Mouse (Mus musculus) intestine, embryonic 15.5 days (tissue): Measurements from ENCODE around the gene Ovch2. TPM values are rescaled to one million over a fixed set of nuclear protein-coding genes. Genes with fewer than 3 reads are reported as not detected.
"Not testable (repeated sequence)": the region's sequence is repeated elsewhere in the genome, so short reads cannot be mapped to it uniquely, and the experiment has no call there.

ENCODE experiments used
- ATAC-seq: fragments of 200-750 bp; cut with Nextera tagmentation; 2 replicates; pipeline ENCODE4 v1.8.0; 2017; ENCODE audit warnings: moderate TSS enrichment, moderate library complexity
- H3K27ac ChIP-seq: fragments of 300-500 bp; sonication (generic); 2 replicates; pipeline ENCODE4 v1.5.1; 2015; ENCODE audit warnings: mild to moderate bottlenecking, inconsistent platforms
- H3K27me3 ChIP-seq: fragments of 300-500 bp; sonication (generic); replicated peaks from 2 replicates; pipeline ENCODE4 v1.6.1; 2015; ENCODE audit warnings: inconsistent platforms
- H3K36me3 ChIP-seq: fragments of 300-500 bp; sonication (generic); 2 replicates; pipeline ENCODE4 v1.6.1; 2015; ENCODE audit warnings: inconsistent platforms
- H3K4me1 ChIP-seq: fragments of 300-500 bp; sonication (generic); replicated peaks from 2 replicates; pipeline ENCODE4 v1.6.1; 2015; ENCODE audit warnings: inconsistent platforms
- H3K4me2 ChIP-seq: fragments of 300-500 bp; sonication (generic); replicated peaks from 2 replicates; pipeline ENCODE4 v1.6.1; 2015; ENCODE audit warnings: mild to moderate bottlenecking, inconsistent platforms
- H3K4me3 ChIP-seq: fragments of 300-500 bp; sonication (generic); replicated peaks from 2 replicates; pipeline ENCODE4 v1.5.1; 2015; ENCODE audit warnings: inconsistent platforms
- H3K9ac ChIP-seq: fragments of 300-500 bp; sonication (generic); 2 replicates; pipeline ENCODE4 v1.6.1; 2015; ENCODE audit warnings: inconsistent platforms
- H3K9me3 ChIP-seq: fragments of 300-500 bp; sonication (generic); 2 replicates; pipeline ENCODE4 v1.6.1; 2016; ENCODE audit warnings: inconsistent platforms
- WGBS: fragments of 180-500 bp; shearing (Covaris S2); methylation state at CpG from one replicate; pipeline ENCODE4 v1.1.7; 2015; 5-methylcytosine and 5-hydroxymethylcytosine counted together
- polyA plus RNA-seq: library from polyadenylated mRNA; unstranded; fragments of >200 nt; fragmentation: Nextera tagmentation; extraction: Ambion mirVana; gene quantifications from 2 replicates; pipeline ENCODE4 v1.2.1, GENCODE M21; 2015

Ovch2 gene
- not detected in 2 replicates for polyA plus RNA-seq

DNA sequence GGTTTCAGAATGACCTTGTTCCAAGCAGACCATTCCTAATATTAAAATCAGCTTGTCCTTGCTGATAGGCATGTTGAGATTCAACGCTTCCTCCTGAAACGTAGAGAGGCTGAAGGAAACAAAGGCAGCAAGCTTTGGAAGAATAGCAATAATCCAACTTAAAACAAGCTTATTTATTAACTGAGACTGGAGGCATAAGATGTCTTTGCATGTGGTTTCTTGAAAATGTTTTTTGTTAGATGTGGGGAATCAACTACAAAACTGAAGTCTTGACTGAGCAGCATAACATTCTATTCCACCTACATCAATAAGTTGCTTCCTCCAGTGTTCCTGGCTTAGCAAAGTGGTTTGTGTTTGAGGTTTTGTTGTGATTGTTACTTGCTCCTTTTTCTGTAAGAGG lies at the start of gene Ovch2:
TSS of gene Ovch2 (minus strand) at position 101 of the 400 bp plus-strand sequence.
- Histone ChIP-seq H3K4me2 (no peak within 1 kb of the TSS), H3K36me3 (no peaks in the 10 kb centered on the region), H3K4me1 (no peaks in the 10 kb centered on the region), H3K27ac (no peak within 1 kb of the TSS), H3K9me3 (no peaks in the 10 kb centered on the region), H3K4me3 (no peak within 1 kb of the TSS), H3K9ac (no peak within 1 kb of the TSS), H3K27me3 (no peaks in the 10 kb centered on the region)
- ATAC-seq, result no peak
- WGBS, result 80% methylated on average over 2 of the region's 2 CpGs

DNA sequence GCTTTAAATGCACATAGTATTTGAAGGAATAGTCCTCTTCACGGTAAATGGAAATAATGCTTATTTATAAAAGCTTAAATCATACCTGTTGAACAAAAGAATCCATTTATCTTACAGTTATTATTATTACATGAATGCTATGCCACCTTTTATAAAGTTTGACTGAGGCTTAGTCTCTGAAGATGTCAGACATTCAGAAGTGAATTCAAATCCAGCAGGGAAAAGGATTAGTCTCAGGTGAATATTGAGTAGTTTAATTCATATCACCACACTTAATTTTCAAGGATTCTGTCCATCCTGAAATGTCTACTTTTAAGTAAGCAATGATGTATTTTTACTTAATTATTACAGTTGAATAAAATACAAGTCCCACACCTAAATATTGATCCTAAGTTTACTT lies 46.4 kb upstream of the Ovch2 start, which contains the start of gene Olfr470:
TSS of gene Olfr470 (minus strand) at position 101 of the 400 bp plus-strand sequence.
- not testable (repeated sequence) for H3K9me3 ChIP-seq, H3K36me3 ChIP-seq, H3K27me3 ChIP-seq, ATAC-seq, H3K4me3 ChIP-seq, H3K4me1 ChIP-seq, H3K4me2 ChIP-seq, H3K9ac ChIP-seq, H3K27ac ChIP-seq
- WGBS, result 63% methylated on average over 1 of the region's 1 CpGs

DNA sequence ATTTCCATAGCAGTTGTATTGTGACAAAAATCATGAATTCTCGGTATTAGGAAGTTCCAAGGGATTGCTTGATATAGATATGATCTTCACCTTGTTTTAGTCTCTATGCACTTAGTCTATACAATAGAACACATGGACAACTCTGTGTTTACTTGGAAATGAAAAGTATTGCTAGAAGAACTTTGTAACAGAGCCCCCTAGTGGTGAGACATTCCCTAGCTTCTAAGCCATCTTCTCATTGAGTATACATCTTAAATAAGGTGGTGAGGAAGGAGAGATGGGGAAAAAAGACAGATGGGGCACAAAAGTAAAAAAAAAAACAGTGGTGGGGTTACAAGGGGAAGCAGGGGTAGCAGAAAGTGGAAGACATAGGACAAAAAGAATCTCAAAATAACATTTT lies 40.7 kb upstream of the Ovch2 start:
- Histone ChIP-seq H3K4me1 (no peaks in the 10 kb centered on the region), H3K27ac (no peak overlapping the region), H3K9ac (no peak overlapping the region), H3K27me3 (no peaks in the 10 kb centered on the region), H3K36me3 (no peaks in the 10 kb centered on the region), H3K9me3 (no peaks in the 10 kb centered on the region), H3K4me2 (no peak overlapping the region), H3K4me3 (no peak overlapping the region)
- WGBS, result 76% methylated on average over 1 of the region's 1 CpGs
- ATAC-seq, result no peak

DNA sequence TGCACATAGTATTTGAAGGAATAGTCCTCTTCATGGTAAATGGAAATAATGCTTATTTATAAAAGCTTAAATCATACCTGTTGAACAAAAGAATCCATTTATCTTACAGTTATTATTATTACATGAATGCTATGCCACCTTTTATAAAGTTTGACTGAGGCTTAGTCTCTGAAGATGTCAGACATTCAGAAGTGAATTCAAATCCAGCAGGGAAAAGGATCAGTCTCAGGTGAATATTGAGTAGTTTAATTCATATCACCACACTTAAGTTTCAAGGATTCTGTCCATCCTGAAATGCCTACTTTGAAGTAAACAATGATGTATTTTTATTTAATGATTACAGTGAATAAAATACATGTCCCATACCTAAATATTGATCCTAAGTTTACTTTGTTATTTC lies 24.4 kb upstream of the Ovch2 start, which contains the start of gene Olfr469:
TSS of gene Olfr469 (minus strand) at position 101 of the 400 bp plus-strand sequence.
- H3K4me3 ChIP-seq, H3K27ac ChIP-seq, H3K27me3 ChIP-seq, H3K9me3 ChIP-seq, ATAC-seq, H3K4me2 ChIP-seq, H3K9ac ChIP-seq, H3K36me3 ChIP-seq, H3K4me1 ChIP-seq: not testable (repeated sequence)

DNA sequence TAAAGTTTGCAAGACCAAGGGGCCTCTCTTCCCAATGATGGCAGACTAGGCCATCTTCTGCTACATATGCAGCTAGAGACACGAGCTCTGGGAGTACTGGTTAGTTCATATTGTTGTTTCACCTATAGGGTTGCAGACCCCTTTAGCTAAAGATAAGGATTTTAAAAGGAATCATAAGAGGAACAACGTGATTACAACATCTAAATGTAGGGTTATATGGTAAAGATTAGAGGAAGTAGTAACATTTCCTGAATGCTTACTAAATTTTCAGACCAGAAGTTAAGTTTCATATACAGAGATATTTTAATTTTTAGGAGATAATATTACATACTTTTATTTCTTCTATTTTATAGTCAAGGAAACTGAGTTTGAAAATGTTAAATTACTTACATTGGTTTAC lies 22.9 kb upstream of the Ovch2 start:
- not testable (repeated sequence) for H3K4me3 ChIP-seq, H3K27me3 ChIP-seq, H3K9ac ChIP-seq, H3K36me3 ChIP-seq, H3K4me1 ChIP-seq, H3K27ac ChIP-seq, ATAC-seq, H3K4me2 ChIP-seq, H3K9me3 ChIP-seq
- WGBS, result 67% methylated on average over 2 of the region's 2 CpGs

DNA sequence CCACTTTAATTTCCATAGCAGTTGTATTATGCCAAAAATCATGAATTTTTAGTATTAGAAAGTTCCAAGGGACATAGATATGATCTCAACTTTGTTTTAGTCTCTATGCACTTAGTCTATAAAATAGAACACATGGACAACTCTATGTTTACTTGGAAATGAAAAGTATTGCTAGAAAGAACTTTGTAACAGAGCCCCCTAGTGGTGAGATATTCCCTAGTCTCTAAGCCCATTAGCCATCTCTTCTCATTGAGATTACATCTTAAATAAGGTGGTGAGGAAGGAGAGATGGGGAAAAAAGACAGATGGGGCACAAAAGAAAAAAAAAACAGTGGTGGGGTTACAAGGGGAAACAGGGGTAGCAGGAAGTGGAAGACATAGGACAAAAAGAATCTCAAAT lies 18.4 kb upstream of the Ovch2 start:
- no peak overlapping the region for H3K4me2 ChIP-seq
- H3K27ac ChIP-seq, result no peak overlapping the region
- no peak overlapping the region for H3K9ac ChIP-seq
- no peaks in the 10 kb centered on the region for H3K27me3 ChIP-seq
- no peaks in the 10 kb centered on the region for H3K9me3 ChIP-seq
- no peak overlapping the region for H3K4me3 ChIP-seq
- ATAC-seq, result no peak
- no peaks in the 10 kb centered on the region for H3K36me3 ChIP-seq
- H3K4me1 ChIP-seq, result no peaks in the 10 kb centered on the region

DNA sequence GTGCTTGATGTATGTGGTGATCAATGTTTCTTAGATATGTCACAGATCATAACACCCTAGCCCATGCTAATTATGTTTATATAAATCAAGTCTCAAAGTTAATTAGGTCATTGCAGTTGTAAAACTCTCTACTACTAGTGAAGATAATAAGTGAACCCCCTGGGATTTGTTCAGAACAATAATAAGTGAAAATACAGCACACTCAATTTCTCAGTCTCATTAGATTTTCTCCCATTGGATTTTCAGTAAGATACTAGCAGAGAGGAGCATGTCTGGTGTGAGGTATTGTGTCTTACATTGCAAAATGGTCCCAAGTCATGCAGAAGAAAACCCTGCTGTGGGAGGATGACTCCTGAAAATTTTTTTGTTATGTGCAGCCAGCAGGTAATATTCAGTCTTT lies 11.0 kb upstream of the Ovch2 start, which contains the start of gene Olfr467:
TSS of gene Olfr467 (plus strand) at position 301 of the 400 bp plus-strand sequence.
- no peak within 1 kb of the TSS for H3K27ac ChIP-seq
- H3K4me2 ChIP-seq, result no peak within 1 kb of the TSS
- H3K36me3 ChIP-seq, result no peaks in the 10 kb centered on the region
- no peak within 1 kb of the TSS for H3K4me3 ChIP-seq
- no peaks in the 10 kb centered on the region for H3K27me3 ChIP-seq
- no peak within 1 kb of the TSS for H3K9ac ChIP-seq
- H3K9me3 ChIP-seq, result no peaks in the 10 kb centered on the region
- ATAC-seq, result no peak
- H3K4me1 ChIP-seq, result no peaks in the 10 kb centered on the region

DNA sequence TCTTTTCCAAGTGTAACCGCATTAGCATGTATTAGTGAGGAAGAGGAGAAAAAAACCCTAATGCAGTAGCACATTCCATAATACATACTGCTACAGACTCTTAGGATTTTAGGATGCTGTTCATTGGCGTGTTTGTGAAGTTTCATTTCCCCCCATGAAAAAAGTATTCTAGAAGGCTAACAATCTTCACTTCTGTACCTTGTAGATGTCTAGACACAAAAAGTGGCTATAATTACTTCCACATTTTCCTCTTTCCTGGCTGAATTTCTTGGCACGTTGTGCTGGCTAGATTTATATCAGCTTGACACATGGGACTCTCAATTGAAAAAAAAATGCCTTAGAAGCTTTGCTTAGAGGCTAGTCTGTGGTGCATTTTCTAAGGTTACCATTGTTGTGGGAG lies 1.1 kb upstream of the Ovch2 start:
- Histone ChIP-seq H3K27ac (no peak overlapping the region), H3K9me3 (no peaks in the 10 kb centered on the region)

DNA sequence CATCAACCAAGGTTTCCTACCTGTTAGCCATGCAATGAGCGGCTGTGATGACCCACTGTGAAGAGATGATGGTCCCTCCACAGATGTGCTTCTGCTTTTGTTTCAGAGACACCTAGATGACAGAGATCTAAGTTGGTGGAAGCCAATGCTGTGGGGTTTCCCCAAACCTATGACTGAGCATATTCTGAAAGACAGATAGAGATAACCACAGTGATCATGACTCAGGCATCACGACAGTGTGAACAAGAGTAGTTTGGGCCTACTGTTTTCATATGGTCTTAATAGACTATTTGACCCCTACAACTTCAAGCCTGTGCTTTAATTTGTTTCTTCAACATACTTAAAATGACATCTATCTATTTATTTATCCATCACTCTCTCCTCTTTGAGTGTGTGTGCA lies 4.5 kb downstream of the Ovch2 start:
- Histone ChIP-seq H3K9ac (no peak overlapping the region), H3K4me3 (no peak overlapping the region), H3K4me2 (no peak overlapping the region), H3K27ac (no peak overlapping the region), H3K27me3 (no peaks in the 10 kb centered on the region), H3K4me1 (no peaks in the 10 kb centered on the region), H3K36me3 (no peaks in the 10 kb centered on the region), H3K9me3 (no peaks in the 10 kb centered on the region)
- 85% methylated on average over 2 of the region's 2 CpGs for WGBS
- ATAC-seq, result no peak

More for the DNA sequence above, 1.1 kb upstream of the Ovch2 start:
- H3K27me3 ChIP-seq, result no peaks in the 10 kb centered on the region
- H3K4me3 ChIP-seq, result no peak overlapping the region
- H3K9ac ChIP-seq, result no peak overlapping the region
- H3K36me3 ChIP-seq, result no peaks in the 10 kb centered on the region
- WGBS, result 68% methylated on average over 3 of the region's 3 CpGs
- no peak for ATAC-seq
- H3K4me1 ChIP-seq, result no peaks in the 10 kb centered on the region
- no peak overlapping the region for H3K4me2 ChIP-seq

DNA sequence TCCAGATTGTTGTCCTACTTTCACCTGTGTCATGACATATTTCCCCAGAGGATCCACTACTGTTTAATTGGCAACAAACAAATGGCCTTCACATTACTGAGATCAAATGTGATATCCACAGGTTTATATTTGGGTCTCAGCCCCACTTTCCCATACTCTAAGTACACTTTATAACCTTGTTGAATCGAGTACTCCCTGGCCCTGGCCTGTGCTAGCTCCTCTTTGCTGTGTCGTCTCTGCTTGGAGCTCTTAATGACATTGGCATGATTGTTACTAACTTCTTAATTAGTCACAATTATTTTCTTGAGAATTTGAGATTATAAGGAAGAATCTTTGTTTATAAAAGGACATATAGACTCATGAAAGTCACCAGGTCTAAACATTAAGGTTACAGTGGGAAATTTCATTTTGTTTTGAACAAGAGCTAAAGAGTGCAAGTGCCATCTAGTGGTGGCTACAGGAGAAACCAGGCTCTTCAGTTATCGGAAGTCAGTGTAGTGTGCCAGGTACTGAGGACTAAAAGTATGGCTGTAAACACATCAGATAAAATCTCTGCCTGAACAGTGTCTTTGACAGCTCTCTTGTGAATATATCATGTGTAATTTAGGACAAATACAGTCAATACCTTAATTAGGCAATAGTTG lies 12.9 kb downstream of the Ovch2 start:
- H3K9ac ChIP-seq, result no peak overlapping the region

DNA sequence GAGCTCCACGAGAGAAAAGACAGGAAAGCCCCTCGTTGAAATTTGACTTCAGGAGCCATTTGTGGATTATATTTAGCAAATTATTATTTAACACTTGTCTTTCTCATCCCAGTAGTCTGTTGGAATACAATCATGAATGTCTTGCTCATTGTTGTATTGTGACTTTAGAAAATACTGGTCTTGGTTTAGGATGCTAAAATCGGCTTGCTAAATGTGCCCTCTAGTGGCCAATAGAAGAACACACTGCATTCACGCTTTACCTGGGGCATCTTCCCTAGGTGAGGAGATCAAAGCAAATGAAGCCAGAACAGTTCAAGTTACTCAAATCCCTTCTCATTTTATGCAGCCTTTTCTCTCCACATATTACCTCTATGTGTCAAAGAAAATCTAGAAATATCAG lies 21.4 kb downstream of the Ovch2 start:
- H3K36me3 ChIP-seq, result no peaks in the 10 kb centered on the region
- no peaks in the 10 kb centered on the region for H3K27me3 ChIP-seq
- 44% methylated on average over 4 of the region's 4 CpGs for WGBS
- H3K27ac ChIP-seq, result no peak overlapping the region
- H3K4me2 ChIP-seq, result no peak overlapping the region
- no peak for ATAC-seq
- H3K4me1 ChIP-seq, result no peaks in the 10 kb centered on the region
- H3K9ac ChIP-seq, result no peak overlapping the region
- H3K4me3 ChIP-seq, result no peak overlapping the region
- H3K9me3 ChIP-seq, result no peaks in the 10 kb centered on the region

More for the DNA sequence above, 12.9 kb downstream of the Ovch2 start:
- Histone ChIP-seq H3K36me3 (no peaks in the 10 kb centered on the region), H3K4me3 (no peak overlapping the region), H3K27ac (no peak overlapping the region), H3K9me3 (no peaks in the 10 kb centered on the region), H3K27me3 (no peaks in the 10 kb centered on the region), H3K4me2 (no peak overlapping the region), H3K4me1 (no peaks in the 10 kb centered on the region)
- 57% methylated on average over 3 of the region's 3 CpGs for WGBS
- ATAC-seq, result no peak

DNA sequence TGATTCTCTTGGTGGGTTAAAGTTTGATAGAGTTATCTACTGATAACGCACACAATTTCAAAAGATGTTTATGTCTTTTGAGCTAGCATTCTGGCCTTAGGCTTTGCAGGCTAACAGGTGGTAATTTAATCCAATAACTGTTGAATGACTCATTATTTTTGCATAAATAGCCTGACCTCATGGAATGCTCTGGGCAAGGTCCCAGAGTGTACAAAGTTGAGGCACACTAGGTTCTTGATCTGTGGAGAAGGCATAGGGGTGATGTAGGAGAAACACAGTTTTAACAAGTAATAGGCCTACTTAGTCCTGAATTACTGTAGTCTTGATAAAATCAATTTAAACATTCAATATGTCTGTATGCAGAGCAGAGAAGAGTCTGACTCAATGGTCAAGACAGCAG lies 22.8 kb downstream of the Ovch2 start:
- Histone ChIP-seq H3K4me1 (no peaks in the 10 kb centered on the region), H3K27ac (no peak overlapping the region), H3K36me3 (no peaks in the 10 kb centered on the region), H3K4me3 (no peak overlapping the region), H3K27me3 (no peaks in the 10 kb centered on the region), H3K4me2 (no peak overlapping the region), H3K9ac (no peak overlapping the region), H3K9me3 (no peaks in the 10 kb centered on the region)
- WGBS, result 56% methylated on average over 1 of the region's 1 CpGs
- peak; percentile 67 for ATAC-seq

DNA sequence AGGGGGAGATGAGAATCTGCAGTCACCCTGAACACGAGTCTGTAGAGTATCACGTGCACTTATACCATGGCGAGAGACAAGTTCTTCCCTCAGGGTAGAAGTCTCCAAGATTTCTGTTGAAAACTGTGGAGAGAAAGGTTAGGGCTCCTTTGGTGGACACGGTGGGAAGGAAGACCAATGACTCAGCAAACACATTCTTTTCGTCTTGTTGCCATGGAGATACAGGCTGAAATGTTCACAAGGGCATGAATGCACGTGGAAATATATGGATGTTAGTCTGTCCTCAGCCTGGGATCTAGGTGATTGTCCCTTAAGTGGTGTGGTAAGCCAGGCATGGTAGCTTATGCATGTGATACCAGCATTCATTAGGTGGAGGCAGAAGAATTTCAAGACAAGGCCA lies 30.2 kb downstream of the Ovch2 start:
- Histone ChIP-seq H3K4me2 (no peak overlapping the region), H3K9ac (no peak overlapping the region), H3K4me1 (no peaks in the 10 kb centered on the region), H3K4me3 (no peak overlapping the region), H3K9me3 (no peaks in the 10 kb centered on the region), H3K27ac (no peak overlapping the region), H3K27me3 (no peaks in the 10 kb centered on the region), H3K36me3 (no peaks in the 10 kb centered on the region)
- WGBS, result 59% methylated on average over 6 of the region's 6 CpGs
- ATAC-seq, result no peak
